Mouse (Mus musculus) E14TG2a.4 (cell line): Measurements from ENCODE around the gene Ube2g1.

Source experiments
- H3K27me3 ChIP-seq: 2 replicates; pipeline ENCODE4 v1.6.1; 2014; ENCODE audit warnings: low read length, control low read depth; ENCODE audit not compliant: insufficient read depth
- H3K36me3 ChIP-seq: 2 replicates; pipeline ENCODE4 v1.6.1; 2014; ENCODE audit warnings: low read length, control low read depth; ENCODE audit not compliant: insufficient read depth
- H3K4me1 ChIP-seq: replicated peaks from 2 replicates; pipeline ENCODE4 v1.6.1; 2014; ENCODE audit warnings: low read depth, low read length, control low read depth
- H3K4me3 ChIP-seq: replicated peaks from 2 replicates; pipeline ENCODE4 v1.5.1; 2014; ENCODE audit warnings: mild to moderate bottlenecking, low read length
- H3K9me3 ChIP-seq: 2 replicates; pipeline ENCODE4 v1.6.1; 2014; ENCODE audit warnings: low read length, control low read depth
- CTCF ChIP-seq: conservative IDR thresholded peaks from 2 replicates; pipeline ENCODE4 v1.5.1; 2014; ENCODE audit warnings: low read length
- NANOG ChIP-seq: IDR thresholded peaks from 2 replicates; pipeline ENCODE4 v1.6.1; 2014; ENCODE audit warnings: borderline replicate concordance, low read length, mixed read lengths
- POU5F1 ChIP-seq: IDR thresholded peaks from 2 replicates; pipeline ENCODE4 v1.6.1; 2014; ENCODE audit warnings: low read length, borderline replicate concordance

Gene Ube2g1

GRCm38 (mm10) chr11:72606694-72607407 lies at the start of gene Ube2g1:
Gene Ube2g1, plus strand, starts transcription at chr11:72607283.
- peaks cover 36% of the 10 kb centered on the region for H3K4me1 ChIP-seq
- TF ChIP-seq CTCF (no peak), NANOG (no peak)
- peak within 1 kb of the TSS; percentile 99 for H3K4me3 ChIP-seq
- no peaks in the 10 kb centered on the region for H3K27me3 ChIP-seq
- H3K9me3 ChIP-seq: no peaks in the 10 kb centered on the region
- no peaks in the 10 kb centered on the region for H3K36me3 ChIP-seq

GRCm38 (mm10) chr11:72558155-72558554 lies 48.9 kb upstream of the Ube2g1 start:
- Histone ChIP-seq H3K36me3 (no peaks in the 10 kb centered on the region), H3K9me3 (no peaks in the 10 kb centered on the region), H3K27me3 (no peaks in the 10 kb centered on the region), H3K4me3 (no peak overlapping the region), H3K4me1 (no peaks in the 10 kb centered on the region; the same call in 1 of the 2 replicates)
- TF ChIP-seq POU5F1: no peak
- TF ChIP-seq CTCF: no peak
- TF ChIP-seq NANOG: no peak

GRCm38 (mm10) chr11:72560661-72561060 lies 46.4 kb upstream of the Ube2g1 start:
- TF ChIP-seq POU5F1 (no peak), NANOG (no peak), CTCF (no peak)
- Histone ChIP-seq H3K27me3 (no peaks in the 10 kb centered on the region), H3K4me1 (no peaks in the 10 kb centered on the region; the same call in 1 of the 2 replicates), H3K36me3 (no peaks in the 10 kb centered on the region), H3K9me3 (no peaks in the 10 kb centered on the region), H3K4me3 (no peak overlapping the region)

GRCm38 (mm10) chr11:72564232-72564807 lies 42.8 kb upstream of the Ube2g1 start:
- Histone ChIP-seq H3K4me3 (no peak overlapping the region), H3K9me3 (no peaks in the 10 kb centered on the region), H3K4me1 (peaks cover 21% of the 10 kb centered on the region), H3K36me3 (no peaks in the 10 kb centered on the region), H3K27me3 (no peaks in the 10 kb centered on the region)
- no peak for TF ChIP-seq POU5F1
- TF ChIP-seq CTCF: peak; percentile 91

GRCm38 (mm10) chr11:72566304-72566703 lies 40.8 kb upstream of the Ube2g1 start:
- Histone ChIP-seq H3K4me3 (no peak overlapping the region), H3K27me3 (no peaks in the 10 kb centered on the region), H3K36me3 (peaks cover under 1% of the 10 kb centered on the region), H3K9me3 (no peaks in the 10 kb centered on the region), H3K4me1 (peaks cover 39% of the 10 kb centered on the region)
- TF ChIP-seq POU5F1 (no peak), CTCF (no peak), NANOG (no peak)

GRCm38 (mm10) chr11:72566816-72567338 lies 40.2 kb upstream of the Ube2g1 start:
- no peaks in the 10 kb centered on the region for H3K9me3 ChIP-seq
- peak overlapping the region; percentile 39 for H3K4me3 ChIP-seq
- TF ChIP-seq NANOG: no peak
- no peak for TF ChIP-seq CTCF
- TF ChIP-seq POU5F1: no peak
- H3K36me3 ChIP-seq: peaks cover 5% of the 10 kb centered on the region
- H3K27me3 ChIP-seq: no peaks in the 10 kb centered on the region
- H3K4me1 ChIP-seq: peaks cover 42% of the 10 kb centered on the region

- H3K27me3 ChIP-seq: no peaks in the 10 kb centered on the region
- TF ChIP-seq CTCF (no peak), POU5F1 (no peak), NANOG (no peak)
- H3K9me3 ChIP-seq: no peaks in the 10 kb centered on the region
- H3K36me3 ChIP-seq: peaks cover 8% of the 10 kb centered on the region
- peak overlapping the region; percentile 68 for H3K4me3 ChIP-seq
- H3K4me1 ChIP-seq: peaks cover 53% of the 10 kb centered on the region
These were observed 38.0 kb upstream of the Ube2g1 start for GRCm38 (mm10) chr11:72569051-72569450.

- peaks cover 60% of the 10 kb centered on the region for H3K4me1 ChIP-seq
- no peaks in the 10 kb centered on the region for H3K27me3 ChIP-seq
- TF ChIP-seq CTCF: no peak
- TF ChIP-seq NANOG: no peak
- no peak for TF ChIP-seq POU5F1
- peaks cover 8% of the 10 kb centered on the region for H3K36me3 ChIP-seq
- peak overlapping the region; percentile 68 for H3K4me3 ChIP-seq
- H3K9me3 ChIP-seq: no peaks in the 10 kb centered on the region
These were observed 37.3 kb upstream of the Ube2g1 start for GRCm38 (mm10) chr11:72569671-72570318.
